Mouse (Mus musculus): Measurements from ENCODE around the gene Fam19a2. TPM values are rescaled to one million over a fixed set of nuclear protein-coding genes. Genes with fewer than 3 reads are reported as not detected.

Gene Fam19a2
- not detected for total RNA-seq (2018; cell fraction: chromatin; rRNA removed)
- not detected for total RNA-seq (2018; cell fraction: cytosol; rRNA removed)
- total RNA-seq (2018; cell fraction: nucleus; rRNA removed) = not detected
- polyA plus RNA-seq (2018) = not detected in 3 replicates

DNA sequence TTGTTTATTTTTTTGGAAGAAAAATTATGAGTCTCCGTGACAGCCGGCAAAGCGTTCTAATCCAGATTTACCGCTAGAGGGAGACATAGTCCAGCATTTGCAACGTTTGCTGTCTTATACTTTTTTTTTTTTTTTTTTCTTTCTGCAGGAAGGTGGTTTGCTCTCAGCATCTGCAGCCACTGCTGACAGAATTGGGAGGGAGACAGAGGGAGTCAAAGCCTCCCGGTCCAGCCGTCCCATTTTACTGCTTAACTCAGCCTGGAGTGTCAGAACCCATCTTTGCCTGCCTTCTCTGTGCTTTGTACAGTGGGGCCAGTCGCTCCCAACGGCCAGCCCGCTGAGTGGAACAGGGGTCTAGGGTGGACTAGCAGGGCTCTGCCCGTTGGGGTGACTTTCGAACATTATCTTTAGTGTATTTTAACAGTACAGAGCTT lies at the start of gene Fam19a2:
Gene Fam19a2 (plus strand): TSS at position 121 of the 434 bp plus-strand sequence.
- H3K79me2 ChIP-seq (ENCODE audit: inconsistent target) = no peaks in the 10 kb centered on the region
- 4% methylated on average over 12 of the region's 12 CpGs for WGBS (ENCODE audit: missing documents)
- no peaks in the 10 kb centered on the region for H3K36me3 ChIP-seq (ENCODE audit: inconsistent target)
- no peak within 1 kb of the TSS for H3K4me3 ChIP-seq (ENCODE audit: inconsistent target)
- no peak within 1 kb of the TSS for H3K27ac ChIP-seq

DNA sequence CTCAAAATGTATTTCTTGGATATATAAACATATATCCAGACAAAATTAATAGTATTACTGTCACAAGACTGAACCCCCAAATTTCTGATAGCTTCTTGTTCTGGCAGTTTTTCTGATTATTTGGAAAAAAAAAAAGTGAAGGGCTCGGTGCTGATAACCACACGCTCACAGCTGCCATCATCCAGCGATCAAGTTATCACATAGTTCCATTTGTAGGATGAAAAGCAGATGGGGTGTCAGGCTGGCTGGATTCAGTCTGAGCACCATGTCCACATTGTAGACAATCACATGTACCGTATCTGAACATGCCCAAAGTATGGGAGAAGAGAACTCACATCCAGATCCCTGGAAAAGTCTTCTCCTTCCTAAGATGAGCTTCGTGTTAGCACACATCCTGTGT lies 41.0 kb upstream of the Fam19a2 start:
- H3K36me3 ChIP-seq (ENCODE audit: inconsistent target) = no peaks in the 10 kb centered on the region
- no peak overlapping the region for H3K27ac ChIP-seq
- no peaks in the 10 kb centered on the region for H3K79me2 ChIP-seq (ENCODE audit: inconsistent target)
- H3K4me3 ChIP-seq (ENCODE audit: inconsistent target) = no peak overlapping the region
- WGBS (ENCODE audit: missing documents) = 90% methylated on average over 5 of the region's 5 CpGs

DNA sequence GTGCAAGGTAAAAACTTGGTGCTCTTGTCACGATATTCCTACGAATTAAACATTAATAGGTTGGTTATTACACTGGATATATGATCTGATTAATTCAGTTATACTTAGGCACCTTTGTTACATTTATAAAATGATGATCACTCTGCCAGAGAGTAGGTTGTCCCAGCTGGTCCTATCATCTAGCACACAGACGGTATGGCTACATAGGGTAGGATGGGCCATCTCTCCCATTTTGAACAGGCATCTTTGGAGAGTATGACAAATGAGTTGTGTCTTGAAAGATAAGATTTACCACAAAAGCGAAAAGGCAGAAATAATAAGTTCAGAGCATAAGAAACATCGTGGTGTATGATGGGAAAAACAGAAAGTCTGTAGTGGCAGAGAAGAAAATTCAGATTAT lies 34.4 kb upstream of the Fam19a2 start:
- Histone ChIP-seq H3K27ac (no peak overlapping the region), H3K79me2 (ENCODE audit: inconsistent target) (no peaks in the 10 kb centered on the region), H3K36me3 (ENCODE audit: inconsistent target) (no peaks in the 10 kb centered on the region), H3K4me3 (ENCODE audit: inconsistent target) (no peak overlapping the region)
- WGBS (ENCODE audit: missing documents) = 88% methylated on average over 5 of the region's 5 CpGs

DNA sequence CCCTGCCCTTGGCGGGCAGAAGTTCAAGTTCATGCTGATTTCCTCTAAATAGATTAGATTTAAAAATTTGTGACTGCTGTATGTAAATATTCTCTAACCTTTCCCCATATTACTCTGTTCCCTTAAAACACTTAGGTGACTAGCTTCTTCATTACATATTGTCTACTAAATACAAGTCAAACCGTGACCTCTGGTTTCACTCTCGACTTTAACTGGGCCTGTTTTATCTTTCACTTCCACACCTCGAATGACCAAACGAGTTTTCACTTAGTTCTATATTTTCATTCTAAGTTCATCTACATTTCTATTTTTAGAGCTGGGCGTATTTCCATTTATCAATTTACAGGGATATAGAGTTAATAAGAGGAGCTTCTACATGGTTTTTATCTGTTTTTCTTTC lies 15.7 kb upstream of the Fam19a2 start:
- Histone ChIP-seq H3K27ac (no peak overlapping the region), H3K79me2 (ENCODE audit: inconsistent target) (no peaks in the 10 kb centered on the region), H3K36me3 (ENCODE audit: inconsistent target) (no peaks in the 10 kb centered on the region), H3K4me3 (ENCODE audit: inconsistent target) (no peak overlapping the region)
- 65% methylated on average over 6 of the region's 6 CpGs for WGBS (ENCODE audit: missing documents)

DNA sequence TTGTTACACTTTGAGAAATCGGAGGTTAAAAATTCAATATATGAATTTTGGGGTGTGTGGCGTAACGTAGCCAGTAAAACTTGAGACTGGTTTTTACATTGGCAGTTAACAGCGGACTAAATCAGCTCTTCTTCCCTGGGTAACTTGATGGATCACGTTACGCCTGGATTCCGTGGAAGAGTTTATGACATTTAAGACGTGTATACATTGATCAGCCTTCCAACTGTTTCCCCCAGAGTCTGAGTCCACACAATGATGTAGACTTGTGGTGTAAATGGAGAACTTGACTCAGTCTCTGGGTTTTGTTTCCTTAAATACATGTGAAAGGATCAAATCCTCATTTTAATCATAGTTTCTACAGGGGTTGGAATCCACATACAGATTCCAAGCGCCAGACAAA lies 11.9 kb upstream of the Fam19a2 start:
- no peak overlapping the region for H3K4me3 ChIP-seq (ENCODE audit: inconsistent target)
- WGBS (ENCODE audit: missing documents) = 90% methylated on average over 9 of the region's 9 CpGs
- no peaks in the 10 kb centered on the region for H3K36me3 ChIP-seq (ENCODE audit: inconsistent target)
- no peak overlapping the region for H3K27ac ChIP-seq
- H3K79me2 ChIP-seq (ENCODE audit: inconsistent target) = no peaks in the 10 kb centered on the region

DNA sequence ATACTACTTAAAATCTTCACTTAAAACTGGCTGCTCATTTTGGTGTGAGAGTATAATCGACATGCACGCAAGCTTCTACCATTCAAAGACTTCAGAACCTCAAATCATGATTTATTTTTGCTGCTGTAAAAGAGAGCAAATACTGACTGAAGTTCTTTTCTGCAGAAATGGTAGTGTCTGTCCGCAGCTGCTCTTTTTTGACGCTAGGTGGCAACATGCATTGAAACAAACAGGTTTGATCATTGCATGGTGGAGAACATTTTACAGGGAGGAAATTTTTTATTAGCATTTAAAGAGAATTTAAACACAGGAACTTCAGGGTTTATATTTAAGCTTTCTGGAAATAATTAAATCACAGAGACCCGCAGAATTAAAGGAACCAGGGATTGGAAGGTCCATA lies 9.5 kb upstream of the Fam19a2 start:
- Histone ChIP-seq H3K36me3 (ENCODE audit: inconsistent target) (no peaks in the 10 kb centered on the region), H3K79me2 (ENCODE audit: inconsistent target) (no peaks in the 10 kb centered on the region), H3K27ac (no peak overlapping the region), H3K4me3 (ENCODE audit: inconsistent target) (no peak overlapping the region)
- WGBS (ENCODE audit: missing documents) = 43% methylated on average over 5 of the region's 5 CpGs

DNA sequence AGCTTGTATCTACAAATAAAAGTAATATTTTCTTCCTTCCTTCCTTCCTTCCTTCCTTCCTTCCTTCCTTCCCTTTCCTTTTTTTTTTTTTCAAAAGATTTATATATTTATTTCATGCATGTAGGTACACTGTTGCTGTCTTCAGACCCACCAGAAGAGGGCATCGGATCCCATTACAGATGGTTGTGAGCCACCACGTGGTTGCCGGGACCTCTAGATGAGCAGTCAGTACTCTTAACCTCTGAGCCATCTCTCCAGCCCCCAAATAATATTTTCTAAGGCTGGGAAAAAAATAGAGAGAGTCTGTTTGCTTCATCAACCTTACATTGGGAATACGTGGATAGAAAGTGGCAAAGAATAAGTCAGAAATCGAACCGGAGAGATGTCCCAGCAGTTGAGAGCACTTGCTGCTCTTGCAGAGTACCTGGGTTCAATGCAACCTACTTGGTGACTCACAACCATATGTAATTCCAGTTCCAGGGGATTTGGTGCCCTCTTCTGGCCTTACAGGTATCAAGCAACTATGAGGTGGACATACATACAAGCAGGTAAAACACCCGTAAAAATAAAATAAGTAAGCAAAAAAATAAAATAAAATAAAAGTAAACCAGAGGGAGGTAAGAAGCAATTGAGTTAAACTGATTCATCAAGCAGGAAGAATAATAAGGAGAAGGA lies 8.0 kb upstream of the Fam19a2 start:
- Histone ChIP-seq H3K36me3 (ENCODE audit: inconsistent target) (no peaks in the 10 kb centered on the region), H3K79me2 (ENCODE audit: inconsistent target) (no peaks in the 10 kb centered on the region), H3K4me3 (ENCODE audit: inconsistent target) (no peak overlapping the region), H3K27ac (no peak overlapping the region)
- WGBS (ENCODE audit: missing documents) = 82% methylated on average over 7 of the region's 7 CpGs

DNA sequence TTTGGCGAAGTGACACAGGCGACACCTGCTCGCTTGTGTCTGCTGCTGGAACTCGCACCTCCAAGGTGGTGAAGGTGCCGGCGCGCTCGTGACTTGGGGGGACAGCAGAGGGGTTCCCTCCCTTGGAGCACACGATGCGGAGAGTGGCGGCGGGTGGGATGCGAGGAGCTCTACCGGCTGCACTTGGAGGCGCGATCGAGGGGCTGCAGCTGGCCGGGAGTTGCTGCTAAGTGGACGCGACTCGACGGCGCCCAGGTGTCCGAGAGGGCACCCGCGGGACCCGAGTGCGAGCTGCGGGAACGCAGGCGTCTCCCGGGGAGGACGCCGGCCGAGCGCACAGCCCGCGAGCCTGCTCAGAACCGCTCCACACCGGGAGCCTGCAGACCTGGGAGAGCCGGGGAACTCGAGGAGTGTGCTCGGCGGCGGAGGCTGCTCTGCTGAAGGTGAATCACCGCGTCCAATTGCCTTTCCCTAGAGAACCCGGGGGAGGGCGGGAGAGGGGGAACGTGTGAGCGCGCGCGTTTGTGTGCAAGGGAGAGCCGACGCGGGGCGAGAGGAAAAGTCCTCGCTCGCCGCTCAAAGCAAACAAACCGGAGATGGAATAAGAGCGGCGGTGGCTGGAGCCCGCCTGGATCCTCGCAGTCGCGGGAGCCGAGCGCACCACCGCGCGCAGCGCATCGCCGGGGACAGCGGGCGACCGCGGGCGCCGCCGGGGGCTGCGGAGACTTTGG lies 830 bp downstream of the Fam19a2 start:
- Histone ChIP-seq H3K27ac (no peak overlapping the region), H3K36me3 (ENCODE audit: inconsistent target) (no peaks in the 10 kb centered on the region), H3K79me2 (ENCODE audit: inconsistent target) (no peaks in the 10 kb centered on the region), H3K4me3 (ENCODE audit: inconsistent target) (no peak overlapping the region)
- 1% methylated on average over 82 of the region's 84 CpGs for WGBS (ENCODE audit: missing documents)

DNA sequence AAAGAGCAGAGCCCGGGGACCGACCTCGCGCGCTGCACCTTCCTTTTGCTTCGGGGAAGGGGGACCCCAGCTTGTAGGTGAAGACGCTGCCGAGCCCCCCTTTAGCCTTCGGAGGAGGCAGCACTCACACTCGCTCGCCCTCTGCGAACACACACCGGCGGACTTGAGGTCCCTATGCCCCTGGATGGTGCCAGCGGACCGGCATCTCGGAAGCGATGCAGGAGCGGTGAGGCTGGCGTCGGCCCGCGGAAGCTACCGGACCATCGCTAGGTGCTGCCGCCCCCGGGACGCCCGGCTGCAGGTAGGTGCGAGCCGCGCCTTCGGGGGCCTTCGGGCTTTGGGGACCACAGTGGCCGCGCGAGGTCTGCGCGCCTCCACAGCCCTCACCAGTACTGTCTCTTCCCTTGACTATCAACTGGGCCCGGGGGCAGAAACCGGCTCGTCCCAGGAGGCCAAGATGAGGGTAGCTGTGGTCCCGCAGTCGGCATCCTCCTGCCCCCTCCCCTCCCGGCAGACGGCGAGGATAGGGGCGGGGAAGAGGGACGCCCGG lies 1.5 kb downstream of the Fam19a2 start:
- WGBS (ENCODE audit: missing documents) = 4% methylated on average over 49 of the region's 50 CpGs
- Histone ChIP-seq H3K4me3 (ENCODE audit: inconsistent target) (no peak overlapping the region), H3K36me3 (ENCODE audit: inconsistent target) (no peaks in the 10 kb centered on the region), H3K27ac (no peak overlapping the region), H3K79me2 (ENCODE audit: inconsistent target) (no peaks in the 10 kb centered on the region)

DNA sequence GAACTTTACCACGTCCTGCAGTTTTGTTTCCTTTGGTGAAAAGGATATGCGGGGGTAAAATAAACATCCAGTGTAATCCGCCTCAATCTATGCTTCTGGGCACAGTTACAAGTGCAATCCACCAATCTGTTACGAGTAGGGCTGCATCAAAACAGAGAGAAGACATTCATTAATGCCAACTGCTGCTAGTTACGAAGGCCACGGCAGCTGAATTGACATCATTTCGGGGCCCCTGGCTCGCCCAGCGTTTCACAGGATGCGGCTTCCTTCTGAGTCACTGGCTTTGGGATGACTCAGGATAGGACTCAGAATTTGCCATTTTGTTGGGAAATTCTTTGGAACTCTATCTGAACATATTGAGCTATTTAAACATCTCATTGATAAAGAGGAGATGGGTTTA lies 4.8 kb downstream of the Fam19a2 start:
- Histone ChIP-seq H3K36me3 (ENCODE audit: inconsistent target) (no peaks in the 10 kb centered on the region), H3K27ac (no peak overlapping the region), H3K4me3 (ENCODE audit: inconsistent target) (no peak overlapping the region), H3K79me2 (ENCODE audit: inconsistent target) (no peaks in the 10 kb centered on the region)
- 62% methylated on average over 10 of the region's 10 CpGs for WGBS (ENCODE audit: missing documents)

DNA sequence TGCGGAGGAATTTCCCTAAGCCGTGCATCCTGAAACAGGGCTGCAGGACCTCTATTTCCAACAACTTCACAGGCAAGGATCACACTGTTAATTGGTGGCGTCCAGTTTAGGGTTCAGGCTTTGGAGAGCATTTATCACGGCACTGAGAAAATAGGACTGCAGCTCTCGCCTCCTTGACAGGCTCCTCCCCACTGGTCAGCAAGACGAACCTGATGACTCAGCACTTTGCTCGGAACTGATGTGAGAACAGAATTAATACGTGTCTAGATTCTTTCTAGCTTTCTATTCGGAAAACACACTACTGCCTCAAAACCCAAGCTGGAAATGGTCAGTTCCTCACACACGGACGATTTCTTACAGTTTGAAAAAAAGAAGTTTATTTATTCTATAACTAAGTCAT lies 10.8 kb downstream of the Fam19a2 start:
- H3K79me2 ChIP-seq (ENCODE audit: inconsistent target) = no peaks in the 10 kb centered on the region
- H3K36me3 ChIP-seq (ENCODE audit: inconsistent target) = no peaks in the 10 kb centered on the region
- H3K27ac ChIP-seq = no peak overlapping the region
- H3K4me3 ChIP-seq (ENCODE audit: inconsistent target) = no peak overlapping the region
- 62% methylated on average over 11 of the region's 11 CpGs for WGBS (ENCODE audit: missing documents)

DNA sequence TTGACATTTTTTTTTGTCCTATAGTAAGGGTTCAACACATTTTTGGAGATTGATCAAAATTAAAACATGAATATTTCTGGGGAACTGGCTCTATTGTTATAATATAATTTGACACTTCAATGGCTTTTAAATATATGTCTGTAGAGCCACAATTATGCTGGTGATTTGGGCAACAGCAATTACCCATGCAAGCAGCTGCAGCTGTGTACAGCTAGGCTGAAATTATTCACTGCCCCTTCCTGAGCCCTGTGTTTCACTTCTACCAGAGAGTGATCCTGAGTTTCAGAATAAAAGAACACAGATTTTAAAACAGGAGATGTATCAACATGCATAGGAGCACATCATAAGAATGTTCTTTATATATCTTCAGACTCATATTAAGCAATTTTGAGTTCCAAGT lies 43.5 kb downstream of the Fam19a2 start:
- Histone ChIP-seq H3K36me3 (ENCODE audit: inconsistent target) (no peaks in the 10 kb centered on the region), H3K79me2 (ENCODE audit: inconsistent target) (no peaks in the 10 kb centered on the region), H3K27ac (no peak overlapping the region), H3K4me3 (ENCODE audit: inconsistent target) (no peak overlapping the region)

DNA sequence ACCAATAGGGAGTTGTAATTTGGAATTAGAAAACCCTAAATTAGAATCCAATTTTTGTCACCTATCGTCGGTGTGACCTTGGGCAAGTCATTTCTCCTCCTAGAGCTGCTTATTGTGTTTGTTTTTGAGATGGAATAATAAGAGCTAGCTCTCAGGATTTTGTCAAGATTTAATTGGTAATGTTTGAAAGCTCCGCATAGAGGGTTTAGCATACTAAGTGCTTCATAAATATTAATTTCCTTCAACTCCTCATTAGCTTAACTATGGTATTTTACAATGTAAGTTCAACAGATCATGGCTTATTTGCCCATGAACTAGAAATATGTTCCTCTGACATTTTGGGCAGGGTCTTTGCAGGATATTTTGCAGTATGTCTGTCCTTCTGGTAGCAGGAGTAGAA lies 62.5 kb downstream of the Fam19a2 start:
- Histone ChIP-seq H3K4me3 (ENCODE audit: inconsistent target) (no peak overlapping the region), H3K36me3 (ENCODE audit: inconsistent target) (no peaks in the 10 kb centered on the region), H3K27ac (no peak overlapping the region), H3K79me2 (ENCODE audit: inconsistent target) (no peaks in the 10 kb centered on the region)
- 93% methylated on average over 3 of the region's 3 CpGs for WGBS (ENCODE audit: missing documents)

DNA sequence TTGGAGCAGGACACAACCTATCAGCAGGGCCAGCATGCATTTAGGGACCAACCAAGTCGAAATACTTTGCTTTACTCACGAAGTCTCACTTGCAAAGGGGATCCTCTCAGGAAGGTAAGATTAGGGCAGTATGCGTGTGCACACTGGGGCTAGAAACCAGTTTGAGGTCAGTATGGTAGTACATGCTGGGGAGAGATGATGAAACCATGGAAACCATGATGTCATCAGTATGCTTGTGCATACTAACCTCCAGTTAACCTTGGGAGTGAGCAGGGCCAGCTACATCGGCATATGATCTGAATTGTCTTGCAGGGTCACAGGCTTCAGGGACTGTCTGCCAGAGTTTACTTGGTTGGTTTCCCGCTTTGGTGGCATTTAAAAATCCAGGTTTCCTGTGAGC lies 77.5 kb downstream of the Fam19a2 start:
- H3K36me3 ChIP-seq (ENCODE audit: inconsistent target) = no peaks in the 10 kb centered on the region
- no peak overlapping the region for H3K4me3 ChIP-seq (ENCODE audit: inconsistent target)
- no peak overlapping the region for H3K27ac ChIP-seq
- 80% methylated on average over 5 of the region's 5 CpGs for WGBS (ENCODE audit: missing documents)
- no peaks in the 10 kb centered on the region for H3K79me2 ChIP-seq (ENCODE audit: inconsistent target)

DNA sequence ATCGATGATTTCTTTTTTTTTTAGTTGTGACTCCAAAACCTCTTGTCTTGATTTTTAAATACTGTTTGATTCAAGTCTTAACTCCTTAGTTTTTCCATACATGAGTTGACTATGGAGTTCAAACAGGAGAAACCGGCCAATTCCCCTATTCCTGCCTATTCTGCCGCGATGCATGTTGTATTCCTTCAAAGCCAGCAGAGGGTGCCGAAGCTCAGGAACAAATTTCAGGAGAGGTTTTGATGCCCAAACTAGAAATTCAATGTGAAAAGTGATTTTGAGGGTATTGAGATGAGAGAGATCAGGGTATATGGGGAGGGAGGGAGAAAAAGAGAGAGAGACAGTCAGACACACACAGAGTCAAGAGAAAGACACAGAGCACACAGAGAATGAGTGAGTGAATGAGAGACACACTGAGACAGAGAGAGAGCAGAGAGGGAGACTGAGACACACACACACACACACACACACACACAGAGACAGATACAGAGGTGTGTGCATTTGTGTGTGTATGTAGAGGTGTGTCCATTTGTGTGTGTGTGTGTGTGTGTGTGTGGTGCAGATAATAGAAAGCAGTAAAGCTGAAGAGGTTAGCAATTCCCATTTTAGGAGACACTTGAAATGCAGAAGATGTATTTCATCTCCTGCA lies 78.9 kb downstream of the Fam19a2 start:
- Histone ChIP-seq H3K36me3 (ENCODE audit: inconsistent target) (no peaks in the 10 kb centered on the region), H3K79me2 (ENCODE audit: inconsistent target) (no peaks in the 10 kb centered on the region), H3K27ac (no peak overlapping the region), H3K4me3 (ENCODE audit: inconsistent target) (no peak overlapping the region)
- WGBS (ENCODE audit: missing documents) = 32% methylated on average over 5 of the region's 5 CpGs
